Comparison of ENCODE assay signal across 7 mouse cellular contexts in the genomic region with DNA sequence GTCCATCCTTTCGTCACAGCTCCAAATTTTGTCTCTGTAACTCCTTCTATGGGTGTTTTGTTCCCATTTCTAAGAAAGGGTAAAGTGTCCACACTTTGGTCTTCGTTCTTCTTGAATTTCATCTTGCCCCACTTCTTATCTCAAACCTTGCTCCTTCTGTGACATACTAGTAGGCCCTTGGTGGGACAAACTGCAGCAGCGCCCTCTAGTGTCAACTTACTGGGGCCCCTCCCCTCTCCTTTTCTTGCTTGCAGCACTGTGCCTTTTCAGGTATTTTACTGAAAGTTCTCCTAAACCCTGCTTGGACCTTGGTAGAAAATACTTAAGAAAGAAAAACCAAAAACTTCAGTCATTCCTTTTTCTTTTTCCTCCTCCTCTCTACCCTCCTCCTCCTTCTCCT.
A peak's percentile ranks its signal among the peaks of the same experiment; 100 is the strongest.
DNase-seq lines count a peak whose midpoint lies in the region; ATAC-seq and TF ChIP-seq lines count a peak whose summit lies in the region.

No protein-coding gene starts in this region.

- no peaks in the 10 kb centered on the region for H3K9me3 ChIP-seq in kidney, embryonic 16.5 days (ENCODE audit: low read length)
- no peaks in the 10 kb centered on the region for H3K9me3 ChIP-seq in ES-E14 (ENCODE audit: control insufficient read depth, insufficient read depth, low read depth, low read length)

- no peak overlapping the region for H3K4me2 ChIP-seq in kidney, embryonic 16.5 days (replicated peaks; ENCODE audit: low read depth, low read length)

- no peak for ATAC-seq in kidney, embryonic 16.5 days (ENCODE audit: low FRiP score, low TSS enrichment)
- no peak for ATAC-seq in inflammation-experienced regulatory T-cells, adult 6 months

- no peak overlapping the region for H3K27ac ChIP-seq in kidney, embryonic 16.5 days (ENCODE audit: low read length)
- no peak overlapping the region for H3K27ac ChIP-seq in ES-E14 (ENCODE audit: insufficient read depth, low read depth, low read length, poor library complexity, severe bottlenecking)

- in situ Hi-C loops in ES-E14 (cut with MboI; ENCODE audit: low sequenced_read_pairs in 2 of 2, unreplicated experiment in 2 of 2): no loop called here

- H3K27me3 ChIP-seq in kidney, embryonic 16.5 days (ENCODE audit: insufficient read depth, low read length): no peaks in the 10 kb centered on the region

- H3K4me3 ChIP-seq in kidney, embryonic 16.5 days (ENCODE audit: low read length): no peak overlapping the region
- no peak overlapping the region for H3K4me3 ChIP-seq in ES-E14 (ENCODE audit: insufficient read depth in 1 of 2, low read depth in 1 of 2, low read length in 2 of 2, poor library complexity in 1 of 2, severe bottlenecking in 1 of 2)

- DNase-seq in kidney, adult 9 months: peak; percentile 45
- peak; percentile 24 for DNase-seq in ES-E14 (ENCODE audit: low read depth, low spot score)
- DNase-seq in adrenal gland, adult 2 months: peak; percentile 64
- peak; percentile 32 for DNase-seq in kidney, postnatal 14 days
- DNase-seq in ovary, adult 18-20 months (ENCODE audit: low spot score): no peak

- no peaks in the 10 kb centered on the region for H3K36me3 ChIP-seq in kidney, embryonic 16.5 days (ENCODE audit: insufficient read depth, low read length)
- H3K36me3 ChIP-seq in ES-E14 (ENCODE audit: control insufficient read depth, insufficient read depth, low read length, poor library complexity, severe bottlenecking): no peaks in the 10 kb centered on the region

- H3K4me1 ChIP-seq in kidney, embryonic 16.5 days (ENCODE audit: insufficient read depth, low read length): no peaks in the 10 kb centered on the region
- H3K4me1 ChIP-seq in ES-E14 (ENCODE audit: control insufficient read depth in 2 of 2, insufficient read depth in 2 of 2, low read length in 2 of 2, poor library complexity in 1 of 2): no peaks in the 10 kb centered on the region

- 52% methylated on average over 2 of the region's 3 CpGs for WGBS in kidney, embryonic 16.5 days

- no peak overlapping the region for H3K9ac ChIP-seq in kidney, embryonic 16.5 days (replicated peaks; ENCODE audit: low read length)
- H3K9ac ChIP-seq in ES-E14 (ENCODE audit: insufficient read depth, low read depth, low read length, poor library complexity, severe bottlenecking): no peak overlapping the region

TF ChIP-seq in ES-E14, 5 proteins besides CTCF, POLR2A, EP300 and RAD21:
- TF ChIP-seq HCFC1 (IDR thresholded peaks at IDR 0.05; ENCODE audit: borderline replicate concordance, insufficient read depth, low read length) (no peak), CHD2 (IDR thresholded peaks at IDR 0.05; ENCODE audit: low read depth, low read length) (no peak), ZC3H11A (IDR thresholded peaks at IDR 0.05; ENCODE audit: borderline replicate concordance, low read depth, low read length) (no peak), ZNF384 (IDR thresholded peaks at IDR 0.05; ENCODE audit: low read depth, low read length) (no peak), MAFK (IDR thresholded peaks at IDR 0.05; ENCODE audit: insufficient read depth, low read depth, low read length) (no peak)
